Mouse (Mus musculus): ENCODE measurements around the gene Prickle1. TPM values are rescaled to one million over a fixed set of nuclear protein-coding genes. Genes with fewer than 3 reads are reported as not detected.

Prickle1 gene
- polyA plus RNA-seq (2012; fragmentation: generic; extraction: Trizol) = 7.4 TPM
- long read RNA-seq, experiment 1, full-length matches to known transcripts = 2 of 3 reads
- long read RNA-seq, experiment 1, partial matches to known transcripts = 0 of 3 reads
- long read RNA-seq, experiment 1, other reads (novel, unspliced or antisense) = 1 of 3 reads
- long read RNA-seq, experiment 2, full-length matches to known transcripts = 23 of 35 reads
- long read RNA-seq, experiment 2, partial matches to known transcripts = 0 of 35 reads
- long read RNA-seq, experiment 2, other reads (novel, unspliced or antisense) = 12 of 35 reads

DNA sequence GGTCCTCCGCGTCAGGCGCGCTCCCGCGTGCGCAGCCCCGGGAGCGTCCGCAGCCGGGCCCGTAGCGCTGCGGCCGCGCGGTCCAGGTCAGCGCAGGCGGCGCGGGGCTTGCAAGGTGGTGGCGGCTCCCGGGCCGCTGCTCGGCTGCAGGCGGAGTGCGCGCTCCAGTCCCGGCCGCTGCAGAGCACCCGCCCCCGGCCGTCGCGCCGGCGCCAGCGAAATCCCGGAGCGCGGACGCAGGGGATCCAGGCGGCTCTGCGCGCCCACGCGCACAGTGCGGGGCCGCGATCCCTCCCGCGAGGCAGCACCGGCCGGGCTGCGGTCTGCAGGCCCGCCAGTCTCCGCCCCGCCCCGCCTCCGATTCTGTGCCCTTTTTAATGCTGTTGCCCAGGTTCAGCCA, at the start of gene Prickle1:
Prickle1 (minus strand) TSS at position 146 of the 400 bp plus-strand sequence.
- TF ChIP-seq MYOG (IDR thresholded peaks at IDR 0.05; ENCODE audit: control insufficient read depth, extremely low read depth, insufficient read length) (no peak), MYOD1 (IDR thresholded peaks at IDR 0.05; ENCODE audit: control insufficient read depth, insufficient read length, low read depth) (no peak), CEBPB (IDR thresholded peaks at IDR 0.05; ENCODE audit: low read depth) (no peak), FOSL1 (IDR thresholded peaks at IDR 0.05; ENCODE audit: insufficient read depth, low read length, poor library complexity, severe bottlenecking) (no peak), CTCF (IDR thresholded peaks at IDR 0.05; ENCODE audit: control insufficient read depth, insufficient read depth, insufficient read length) (no peak), MAX (IDR thresholded peaks at IDR 0.05) (no peak), USF1 (IDR thresholded peaks at IDR 0.05; ENCODE audit: low read depth) (no peak)
- H3K4me3 ChIP-seq (ENCODE audit: insufficient read depth, poor library complexity, severe bottlenecking) = peak within 1 kb of the TSS; percentile 47
- H3K36me3 ChIP-seq (ENCODE audit: control insufficient read depth, insufficient read depth) = no peaks in the 10 kb centered on the region
- no peaks in the 10 kb centered on the region for H3K27me3 ChIP-seq (ENCODE audit: control insufficient read depth, insufficient read depth, insufficient read length)
- no peaks in the 10 kb centered on the region for H3K79me3 ChIP-seq (ENCODE audit: low read depth)
- H3K79me2 ChIP-seq (ENCODE audit: control insufficient read depth, insufficient read depth) = no peaks in the 10 kb centered on the region
- peak within 1 kb of the TSS; percentile 73 for H3ac ChIP-seq (ENCODE audit: control insufficient read depth, insufficient read length, low read depth)

DNA sequence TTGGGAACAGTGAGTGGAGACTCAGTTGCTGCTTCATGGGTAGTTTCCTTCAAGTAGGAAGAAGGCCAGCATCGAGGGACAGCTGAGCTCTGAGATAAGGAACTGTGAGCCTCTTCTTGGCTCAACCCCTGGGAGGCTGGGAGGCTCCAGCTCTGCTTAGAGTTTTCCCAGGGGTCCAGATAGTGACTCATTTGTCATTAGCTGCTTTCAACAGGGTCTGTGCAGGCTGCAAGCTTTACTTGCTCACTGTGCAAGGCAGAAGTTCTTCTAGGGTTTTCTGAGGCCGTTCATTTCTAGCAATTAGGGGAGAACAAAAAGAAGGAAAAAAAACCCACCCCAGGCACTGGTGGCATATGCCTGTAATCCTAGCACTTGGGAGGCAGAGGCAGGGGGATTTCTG, 44.5 kb upstream of the Prickle1 start:
- no peaks in the 10 kb centered on the region for H3K27me3 ChIP-seq (ENCODE audit: control insufficient read depth, insufficient read depth, insufficient read length)
- TF ChIP-seq MAX (IDR thresholded peaks at IDR 0.05) = no peak
- TF ChIP-seq CTCF (IDR thresholded peaks at IDR 0.05; ENCODE audit: control insufficient read depth, insufficient read depth, insufficient read length) = no peak
- no peak for TF ChIP-seq CEBPB (IDR thresholded peaks at IDR 0.05; ENCODE audit: low read depth)
- TF ChIP-seq FOSL1 (IDR thresholded peaks at IDR 0.05; ENCODE audit: insufficient read depth, low read length, poor library complexity, severe bottlenecking) = no peak
- no peak for TF ChIP-seq MYOG (IDR thresholded peaks at IDR 0.05; ENCODE audit: control insufficient read depth, extremely low read depth, insufficient read length)
- TF ChIP-seq USF1 (IDR thresholded peaks at IDR 0.05; ENCODE audit: low read depth) = no peak
- no peak for TF ChIP-seq MYOD1 (IDR thresholded peaks at IDR 0.05; ENCODE audit: control insufficient read depth, insufficient read length, low read depth)
- no peaks in the 10 kb centered on the region for H3K79me3 ChIP-seq (ENCODE audit: low read depth)
- H3ac ChIP-seq (ENCODE audit: control insufficient read depth, insufficient read length, low read depth) = no peak overlapping the region
- H3K79me2 ChIP-seq (ENCODE audit: control insufficient read depth, insufficient read depth) = no peaks in the 10 kb centered on the region
- no peak overlapping the region for H3K4me3 ChIP-seq (ENCODE audit: insufficient read depth, poor library complexity, severe bottlenecking)
- H3K36me3 ChIP-seq (ENCODE audit: control insufficient read depth, insufficient read depth) = no peaks in the 10 kb centered on the region

DNA sequence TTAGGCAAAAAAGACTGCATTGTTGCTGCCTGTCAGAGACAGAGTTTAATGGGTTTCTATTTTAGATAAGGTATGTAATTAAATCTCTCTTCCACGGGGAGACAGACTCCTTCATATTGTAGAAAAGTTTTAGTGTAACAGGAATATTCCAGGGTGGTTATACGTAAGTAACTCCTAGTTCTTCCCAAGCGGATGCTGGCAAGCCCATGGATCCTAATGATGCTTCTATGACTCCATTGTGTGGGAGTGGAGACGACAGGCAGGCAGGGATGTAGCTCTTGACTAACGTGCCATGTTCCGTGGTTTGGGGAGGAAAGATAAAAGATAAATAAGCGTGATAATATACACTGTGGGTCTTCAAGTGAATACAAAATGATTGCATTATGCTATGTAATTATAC, 41.3 kb upstream of the Prickle1 start:
- H3K4me3 ChIP-seq (ENCODE audit: insufficient read depth, poor library complexity, severe bottlenecking) = no peak overlapping the region
- no peaks in the 10 kb centered on the region for H3K36me3 ChIP-seq (ENCODE audit: control insufficient read depth, insufficient read depth)
- TF ChIP-seq MAX (IDR thresholded peaks at IDR 0.05) (no peak), CTCF (IDR thresholded peaks at IDR 0.05; ENCODE audit: control insufficient read depth, insufficient read depth, insufficient read length) (no peak), USF1 (IDR thresholded peaks at IDR 0.05; ENCODE audit: low read depth) (no peak), CEBPB (IDR thresholded peaks at IDR 0.05; ENCODE audit: low read depth) (no peak), MYOD1 (IDR thresholded peaks at IDR 0.05; ENCODE audit: control insufficient read depth, insufficient read length, low read depth) (no peak), MYOG (IDR thresholded peaks at IDR 0.05; ENCODE audit: control insufficient read depth, extremely low read depth, insufficient read length) (no peak), FOSL1 (IDR thresholded peaks at IDR 0.05; ENCODE audit: insufficient read depth, low read length, poor library complexity, severe bottlenecking) (no peak)
- no peaks in the 10 kb centered on the region for H3K79me3 ChIP-seq (ENCODE audit: low read depth)
- H3K27me3 ChIP-seq (ENCODE audit: control insufficient read depth, insufficient read depth, insufficient read length) = no peaks in the 10 kb centered on the region
- H3K79me2 ChIP-seq (ENCODE audit: control insufficient read depth, insufficient read depth) = no peaks in the 10 kb centered on the region
- no peak overlapping the region for H3ac ChIP-seq (ENCODE audit: control insufficient read depth, insufficient read length, low read depth)

DNA sequence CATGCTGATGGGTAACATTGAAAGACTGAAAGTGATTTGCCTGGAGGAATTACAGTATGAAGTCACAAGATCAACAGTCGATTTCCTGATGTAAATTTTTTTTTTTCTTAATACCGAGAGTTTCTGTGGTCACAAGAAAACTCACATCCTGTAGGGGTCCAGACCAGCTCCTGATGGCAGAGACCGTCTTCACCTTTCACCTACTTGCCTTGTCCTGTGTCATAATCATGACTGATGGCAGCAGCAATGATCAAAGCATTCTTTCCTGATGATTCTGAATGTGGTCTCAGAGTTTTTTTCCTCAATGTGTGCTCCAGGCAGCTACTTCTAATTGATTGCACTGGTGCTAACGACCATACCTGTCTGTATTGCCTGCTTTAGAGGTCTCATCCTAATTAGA, 39.9 kb upstream of the Prickle1 start:
- no peak overlapping the region for H3K4me3 ChIP-seq (ENCODE audit: insufficient read depth, poor library complexity, severe bottlenecking)
- no peaks in the 10 kb centered on the region for H3K27me3 ChIP-seq (ENCODE audit: control insufficient read depth, insufficient read depth, insufficient read length)
- H3ac ChIP-seq (ENCODE audit: control insufficient read depth, insufficient read length, low read depth) = no peak overlapping the region
- no peaks in the 10 kb centered on the region for H3K79me3 ChIP-seq (ENCODE audit: low read depth)
- no peaks in the 10 kb centered on the region for H3K36me3 ChIP-seq (ENCODE audit: control insufficient read depth, insufficient read depth)
- TF ChIP-seq MAX (IDR thresholded peaks at IDR 0.05) (peak; percentile 25), CTCF (IDR thresholded peaks at IDR 0.05; ENCODE audit: control insufficient read depth, insufficient read depth, insufficient read length) (no peak), USF1 (IDR thresholded peaks at IDR 0.05; ENCODE audit: low read depth) (no peak), MYOD1 (IDR thresholded peaks at IDR 0.05; ENCODE audit: control insufficient read depth, insufficient read length, low read depth) (peak; percentile 60)
- no peaks in the 10 kb centered on the region for H3K79me2 ChIP-seq (ENCODE audit: control insufficient read depth, insufficient read depth)

DNA sequence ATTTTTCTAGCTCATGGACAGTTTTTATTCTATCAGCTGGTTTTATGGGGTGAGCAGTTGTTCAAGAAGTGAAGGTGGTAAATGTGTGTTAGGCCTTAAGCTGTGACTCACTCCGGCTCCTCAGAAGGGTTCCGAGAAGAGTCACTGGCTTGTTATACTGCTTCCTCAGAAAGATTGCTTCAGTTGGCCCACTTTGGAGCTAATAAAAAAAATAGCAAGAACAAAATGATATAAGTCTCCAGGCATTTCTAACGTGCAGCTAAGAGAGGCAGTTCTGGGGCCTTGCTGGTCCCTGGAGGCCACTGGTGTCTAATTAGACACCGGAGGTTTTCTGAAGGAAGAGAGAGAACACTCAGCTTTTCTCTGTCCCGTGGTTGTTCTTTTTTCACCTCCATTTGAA, 38.8 kb upstream of the Prickle1 start:
- Histone ChIP-seq H3K4me3 (ENCODE audit: insufficient read depth, poor library complexity, severe bottlenecking) (no peak overlapping the region), H3K27me3 (ENCODE audit: control insufficient read depth, insufficient read depth, insufficient read length) (no peaks in the 10 kb centered on the region), H3K79me2 (ENCODE audit: control insufficient read depth, insufficient read depth) (no peaks in the 10 kb centered on the region), H3ac (ENCODE audit: control insufficient read depth, insufficient read length, low read depth) (no peak overlapping the region), H3K79me3 (ENCODE audit: low read depth) (no peaks in the 10 kb centered on the region), H3K36me3 (ENCODE audit: control insufficient read depth, insufficient read depth) (no peaks in the 10 kb centered on the region)
- no peak for TF ChIP-seq MYOG (IDR thresholded peaks at IDR 0.05; ENCODE audit: control insufficient read depth, extremely low read depth, insufficient read length)
- TF ChIP-seq CTCF (IDR thresholded peaks at IDR 0.05; ENCODE audit: control insufficient read depth, insufficient read depth, insufficient read length) = no peak
- TF ChIP-seq FOSL1 (IDR thresholded peaks at IDR 0.05; ENCODE audit: insufficient read depth, low read length, poor library complexity, severe bottlenecking) = no peak
- no peak for TF ChIP-seq CEBPB (IDR thresholded peaks at IDR 0.05; ENCODE audit: low read depth)
